Mouse (Mus musculus) urinary bladder, postnatal 4 days (tissue): ENCODE data around the gene Tshz2.
"Not testable (repeated sequence)": the region's sequence is repeated elsewhere in the genome, so short reads cannot be mapped to it uniquely, and the experiment has no call there.

Source experiments
- DNase-seq, 2 experiments: peaks; one replicate each; pipeline ENCODE4 v3.0.0; 2021 to 2022; ENCODE audit warnings: low spot score in 2 of 2

Tshz2 gene

DNA sequence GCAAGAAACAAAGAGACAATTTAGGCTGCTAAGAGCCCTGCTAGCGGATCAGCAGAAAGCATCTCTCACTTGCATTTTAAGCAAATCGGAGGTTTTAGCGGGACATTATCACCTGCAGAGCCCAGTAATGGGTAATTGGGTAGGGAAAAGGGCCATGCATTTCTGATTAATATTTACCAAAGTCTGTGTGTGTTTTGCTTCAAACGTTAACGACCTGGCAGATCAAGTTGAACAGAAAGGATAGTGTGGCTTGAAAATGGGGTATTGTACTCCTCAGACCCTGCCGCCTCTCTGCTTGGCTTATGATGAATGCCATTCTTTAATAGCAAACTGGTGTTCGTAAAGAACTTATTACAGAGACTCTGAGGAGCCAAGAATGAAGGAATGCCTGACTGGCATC lies 122.3 kb downstream of the Tshz2 start:
- no peak for DNase-seq

GRCm38 (mm10) chr2:169758120-169758519 lies 125.3 kb downstream of the Tshz2 start:
- no peak for DNase-seq

- DNase-seq = no peak
Measured at GRCm38 (mm10) chr2:169760117-169760516, 127.3 kb downstream of the Tshz2 start.

GRCm38 (mm10) chr2:169761726-169762125 lies 128.9 kb downstream of the Tshz2 start:
- no peak for DNase-seq

DNA sequence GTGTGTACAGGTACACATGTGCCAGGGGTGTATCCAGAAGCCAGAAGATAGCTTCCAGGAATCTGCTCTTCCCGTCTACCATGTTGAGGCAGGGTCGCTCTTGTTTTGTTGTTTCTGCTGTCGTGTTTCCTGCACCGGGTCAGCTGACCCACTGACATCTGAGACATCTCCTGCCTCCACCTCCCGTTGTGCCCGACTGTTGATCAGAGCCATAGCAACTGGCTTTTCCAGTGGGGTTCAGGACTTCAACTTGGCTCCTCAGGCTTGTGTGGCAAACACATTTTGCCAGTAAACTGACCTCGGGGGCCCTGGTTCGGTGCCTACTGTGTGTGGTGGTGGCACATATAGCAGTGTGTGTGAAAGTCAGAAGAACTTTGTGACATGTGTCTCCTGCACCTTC lies 129.5 kb downstream of the Tshz2 start:
- no peak for DNase-seq

DNA sequence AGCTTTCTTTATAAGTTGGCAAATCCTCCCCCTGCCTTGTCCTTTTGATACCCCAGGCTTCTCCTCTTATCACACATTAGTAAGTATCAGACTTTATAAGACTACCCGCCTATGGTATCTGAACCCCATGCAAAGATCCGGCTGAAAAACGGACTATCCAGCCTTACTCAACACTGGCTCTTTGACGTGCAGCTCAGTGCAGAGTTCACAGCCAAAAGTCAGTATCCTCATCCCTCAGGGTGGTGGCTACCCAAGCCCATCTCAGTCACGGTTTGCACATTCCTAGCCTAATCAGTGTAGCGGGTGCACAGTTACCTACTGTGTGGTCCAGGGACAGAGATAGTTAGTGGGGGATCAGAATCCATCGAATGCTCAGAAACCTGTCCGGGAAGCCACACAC lies 130.9 kb downstream of the Tshz2 start:
- no peak for DNase-seq

- DNase-seq = no peak
Measured at GRCm38 (mm10) chr2:169766247-169766646, 133.4 kb downstream of the Tshz2 start.

- DNase-seq = no peak
Measured at GRCm38 (mm10) chr2:169767281-169767680, 134.5 kb downstream of the Tshz2 start.

DNA sequence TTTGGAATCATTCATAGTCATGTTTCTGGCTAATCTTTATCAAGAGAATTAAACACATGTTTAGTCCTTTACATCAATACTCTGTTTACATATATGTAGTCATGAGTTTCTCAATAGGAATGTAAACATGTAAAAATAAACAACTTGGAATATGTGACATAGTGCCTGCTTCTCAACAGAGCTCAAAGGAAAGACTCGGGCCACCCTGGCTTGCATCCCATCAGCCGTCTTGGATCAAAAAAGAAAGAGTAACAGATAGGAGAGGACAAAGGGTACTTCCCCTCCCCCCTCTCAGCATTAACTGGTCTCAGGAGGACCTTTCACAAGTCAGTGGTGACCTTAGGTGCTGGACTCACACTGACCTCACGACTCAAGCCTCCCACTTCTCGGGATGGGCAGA lies 142.3 kb downstream of the Tshz2 start:
- no peak for DNase-seq

GRCm38 (mm10) chr2:169777242-169777641 lies 144.4 kb downstream of the Tshz2 start:
- DNase-seq = no peak

DNA sequence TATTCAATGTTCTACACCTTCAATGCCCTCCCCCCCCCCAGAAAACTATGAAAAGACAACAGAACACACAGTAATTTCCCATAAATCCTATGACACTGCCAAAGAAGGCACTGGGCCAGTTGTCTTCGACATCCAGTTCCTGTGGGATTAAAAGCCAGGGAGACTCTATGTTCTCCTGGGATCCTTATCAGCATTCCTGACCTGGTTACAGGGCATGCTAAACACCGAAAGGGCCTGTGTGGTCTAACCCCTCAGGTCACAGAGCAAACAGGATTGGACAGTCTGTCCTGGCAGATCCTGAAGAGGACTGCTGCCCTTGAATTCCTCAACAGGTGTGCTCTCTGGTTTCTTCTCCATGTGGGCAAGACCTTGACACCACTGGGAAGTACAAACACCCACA lies 145.0 kb downstream of the Tshz2 start:
- DNase-seq = peak in 1 of 2 experiments; percentile 24

- DNase-seq = no peak
Measured at GRCm38 (mm10) chr2:169778740-169779345, 146.0 kb downstream of the Tshz2 start.

- DNase-seq = not testable (repeated sequence)
Measured at GRCm38 (mm10) chr2:169781671-169782070, 148.9 kb downstream of the Tshz2 start.

GRCm38 (mm10) chr2:169782874-169783680 lies 150.3 kb downstream of the Tshz2 start:
- no peak for DNase-seq

DNA sequence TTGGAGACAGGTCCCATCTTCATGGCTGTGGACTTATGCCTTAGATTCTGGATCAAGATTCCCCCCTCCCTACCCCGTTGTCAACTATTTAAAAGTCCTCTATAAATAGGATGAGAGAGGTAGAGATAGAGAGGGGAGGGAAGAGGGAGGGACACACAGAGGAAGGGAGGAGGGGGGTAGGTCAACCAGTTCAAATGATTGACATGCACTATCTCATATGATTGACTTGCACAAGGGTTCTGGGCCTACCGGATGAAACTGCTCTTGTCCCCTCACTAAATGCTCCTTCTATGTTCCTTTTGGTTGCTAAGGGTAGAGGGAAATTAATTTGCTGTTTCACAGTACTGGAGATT lies 150.8 kb downstream of the Tshz2 start:
- DNase-seq = no peak

DNA sequence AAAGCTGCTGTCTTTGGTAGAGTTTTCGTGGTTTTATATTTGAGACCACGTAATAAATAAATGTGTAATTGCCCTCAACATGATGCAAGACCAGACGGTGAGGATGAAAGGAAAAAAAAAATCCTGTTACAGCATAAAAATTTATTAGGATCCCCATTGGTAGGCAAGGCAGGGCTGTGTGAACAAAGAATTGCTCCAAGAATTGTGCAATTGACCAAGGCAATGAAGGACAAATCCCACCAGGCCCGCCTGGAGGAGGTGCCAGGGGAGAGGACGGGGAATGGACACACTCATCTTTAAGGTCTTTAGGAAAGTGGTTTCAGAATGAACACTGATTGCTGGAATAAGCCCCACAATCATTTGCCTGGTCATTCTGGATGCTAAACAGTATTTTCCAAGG lies 154.6 kb downstream of the Tshz2 start:
- no peak for DNase-seq

- DNase-seq = no peak
Measured at GRCm38 (mm10) chr2:169787906-169788305, 155.1 kb downstream of the Tshz2 start.

GRCm38 (mm10) chr2:169790439-169791131 lies 157.8 kb downstream of the Tshz2 start:
- DNase-seq = peak; percentile 36 to 63

- no peak for DNase-seq
Measured at GRCm38 (mm10) chr2:169792706-169793105, 159.9 kb downstream of the Tshz2 start.

- DNase-seq = no peak
Measured at GRCm38 (mm10) chr2:169802241-169802640, 169.4 kb downstream of the Tshz2 start.

- no peak for DNase-seq
Measured at GRCm38 (mm10) chr2:169804380-169804779, 171.6 kb downstream of the Tshz2 start.

DNA sequence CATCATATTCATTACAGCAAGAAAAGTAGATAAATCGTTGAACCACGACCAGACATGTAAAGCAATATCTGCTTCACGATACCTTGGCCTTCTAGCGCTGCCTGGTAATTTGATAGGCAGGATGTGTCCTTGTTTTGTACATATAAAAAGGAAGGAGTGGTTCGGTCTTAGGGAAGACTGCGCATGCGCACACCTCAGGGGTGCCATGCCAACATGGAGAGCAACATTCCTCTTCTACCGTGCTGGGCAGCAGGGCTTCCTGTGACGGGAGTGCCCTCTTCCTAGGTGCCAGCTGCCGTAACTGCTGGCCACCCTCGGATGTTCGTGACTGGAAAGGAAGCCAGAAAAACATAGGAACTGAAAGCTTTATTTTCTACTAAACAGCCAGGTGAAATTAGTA lies 172.7 kb downstream of the Tshz2 start:
- DNase-seq = no peak

GRCm38 (mm10) chr2:169811589-169811988 lies 178.8 kb downstream of the Tshz2 start:
- no peak for DNase-seq
